8 mouse cellular contexts compared by ENCODE assay signal in the genomic region with DNA sequence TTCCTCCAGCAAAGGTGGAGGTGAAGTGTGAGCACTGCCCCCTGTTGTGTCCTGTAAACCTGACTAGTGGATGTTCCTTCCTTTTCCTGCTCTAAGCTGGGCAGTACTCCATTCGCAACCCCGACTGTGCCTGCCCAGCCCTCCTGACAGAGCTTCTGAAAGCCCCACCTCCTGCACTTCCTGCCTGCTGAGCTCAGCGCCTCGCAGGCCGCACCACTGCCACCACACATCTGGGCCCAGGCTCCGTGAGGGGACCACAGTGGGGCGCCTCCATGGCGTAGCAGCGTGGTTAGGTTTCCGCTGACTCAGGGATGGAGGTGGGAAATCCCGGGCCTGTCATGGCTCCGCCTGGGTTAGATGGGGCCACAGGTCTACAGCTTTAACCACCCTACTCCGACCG. TPM values are rescaled to one million over a fixed set of nuclear protein-coding genes. Genes with fewer than 3 reads are reported as not detected.
DNase-seq lines count a peak whose midpoint lies in the region; ATAC-seq lines count a peak whose summit lies in the region.

No protein-coding gene starts in this region.

- H3K27me3 ChIP-seq in heart, embryonic 10.5 days (ENCODE audit: insufficient read depth, poor library complexity, severe bottlenecking): peaks cover 38% of the 10 kb centered on the region
- H3K27me3 ChIP-seq in limb, embryonic 10.5 days (ENCODE audit: low read depth, poor library complexity, severe bottlenecking): peaks cover 19% of the 10 kb centered on the region

- peaks cover 52% of the 10 kb centered on the region for H3K4me1 ChIP-seq in heart, embryonic 10.5 days
- peaks cover 85% of the 10 kb centered on the region for H3K4me1 ChIP-seq in limb, embryonic 10.5 days

- H3K9me3 ChIP-seq in heart, embryonic 10.5 days: no peaks in the 10 kb centered on the region
- no peaks in the 10 kb centered on the region for H3K9me3 ChIP-seq in limb, embryonic 10.5 days (replicated peaks)

- peak; percentile 79 for DNase-seq in 416B (ENCODE audit: low read depth)
- peak; percentile 84 for DNase-seq in T-cell, adult 2 months (ENCODE audit: low spot score)
- DNase-seq in heart, embryonic 10.5 days (ENCODE audit: low spot score): peak; percentile 75
- peak; percentile 65 for DNase-seq in limb, embryonic 10.5 days (ENCODE audit: low spot score)
- DNase-seq in cerebellum, adult 8-10 months: no peak
- DNase-seq in adipocyte (ENCODE audit: low spot score): no peak
- no peak for DNase-seq in left cerebral cortex, adult 18-20 months (ENCODE audit: low spot score in 2 of 2)

- ATAC-seq in monocyte, adult 5-6 weeks (replicated peaks; ENCODE audit: insufficient number of reproducible peaks, low FRiP score, low TSS enrichment, poor library complexity, severe bottlenecking): peak; percentile 60; the same call in 1 of the 2 replicates

- H3K27ac ChIP-seq in heart, embryonic 10.5 days: peak overlapping the region; percentile 73
- peak overlapping the region; percentile 87 for H3K27ac ChIP-seq in limb, embryonic 10.5 days

- no peaks in the 10 kb centered on the region for H3K36me3 ChIP-seq in heart, embryonic 10.5 days
- peaks cover 4% of the 10 kb centered on the region; the same call in 1 of the 2 replicates for H3K36me3 ChIP-seq in limb, embryonic 10.5 days

- peak overlapping the region; percentile 34 for H3K4me3 ChIP-seq in heart, embryonic 10.5 days
- H3K4me3 ChIP-seq in limb, embryonic 10.5 days: peak overlapping the region; percentile 34

- 15% methylated on average over 14 of the region's 14 CpGs for WGBS in heart, embryonic 10.5 days
- 10% methylated on average over 14 of the region's 14 CpGs for WGBS in limb, embryonic 10.5 days

RNA-seq across cellular contexts. Expression of gene Col16a1, which starts 2.0 kb away (rescaled TPM):
- polyA plus RNA-seq in heart, embryonic 10.5 days (2016; fragmentation: Nextera tagmentation; extraction: Ambion mirVana): 11.0 and 11.7 TPM in 2 replicates
- 3.9 and 10.2 TPM in 2 replicates for polyA plus RNA-seq in limb, embryonic 10.5 days (2016; fragmentation: Nextera tagmentation; extraction: Ambion mirVana)
- total RNA-seq in monocyte, adult 5-6 weeks (2017): 0.19 TPM in 1 of 3 replicates, not detected in the others
- 10 to 100 TPM; 14.6 to 15.8 TPM for total RNA-seq in left cerebral cortex, adult 18-20 months (2021)

RNA-seq across cellular contexts. Expression of gene Pef1, which starts 56.7 kb away (rescaled TPM):
- polyA plus RNA-seq in heart, embryonic 10.5 days (2016; fragmentation: Nextera tagmentation; extraction: Ambion mirVana): 60.5 and 66.1 TPM in 2 replicates
- 71.4 and 73.4 TPM in 2 replicates for polyA plus RNA-seq in limb, embryonic 10.5 days (2016; fragmentation: Nextera tagmentation; extraction: Ambion mirVana)
- total RNA-seq in monocyte, adult 5-6 weeks (2017): 9.7 to 15.8 TPM (median 10.2 TPM) in 3 replicates
- 10 to 100 TPM; 79.7 to 82.3 TPM for total RNA-seq in left cerebral cortex, adult 18-20 months (2021)

Comparison
In these comparisons a context has a peak if more than half of its experiments do, and no peak if none do; other contexts are left out.
1. DNase-seq: peak in 416B (single experiment), T-cell, adult 2 months (single experiment), heart, embryonic 10.5 days (single experiment) and limb, embryonic 10.5 days (single experiment); none in cerebellum, adult 8-10 months (single experiment), adipocyte (single experiment) and left cerebral cortex, adult 18-20 months (0 of 2).
2. RNA of gene Col16a1, which starts 2.0 kb away (total RNA-seq): 14.6 to 15.8 TPM in left cerebral cortex, adult 18-20 months; 0.19 TPM in monocyte, adult 5-6 weeks; every median in the first group is over 10 times any median in the second.